Mouse (Mus musculus) forebrain, embryonic 11.5 days (tissue): ENCODE measurements around the gene Ccdc91. TPM values are rescaled to one million over a fixed set of nuclear protein-coding genes. Genes with fewer than 3 reads are reported as not detected.

Experiments
- ATAC-seq: fragments of 200-750 bp; cut with Nextera tagmentation; replicated peaks from 2 replicates; pipeline ENCODE4 v1.8.0; 2017; ENCODE audit warnings: moderate TSS enrichment; ENCODE audit not compliant: low FRiP score
- DNase-seq: peaks from one replicate; pipeline ENCODE4 v3.0.0-alpha.2; 2017; ENCODE audit warnings: low spot score
- H3K27ac ChIP-seq: fragments of 300-500 bp; sonication (generic); 2 replicates; pipeline ENCODE4 v1.5.1; 2014; ENCODE audit warnings: low read depth, low read length
- H3K27me3 ChIP-seq: fragments of 300-500 bp; sonication (generic); 2 replicates; pipeline ENCODE4 v1.6.1; 2014; ENCODE audit warnings: mild to moderate bottlenecking, low read length, mixed read lengths; ENCODE audit not compliant: control insufficient read depth, insufficient read depth
- H3K36me3 ChIP-seq: fragments of 300-500 bp; sonication (generic); 2 replicates; pipeline ENCODE4 v1.6.1; 2014; ENCODE audit warnings: mild to moderate bottlenecking, low read length, moderate library complexity, mixed read lengths; ENCODE audit not compliant: control insufficient read depth, insufficient read depth
- H3K4me1 ChIP-seq: fragments of 300-500 bp; sonication (generic); replicated peaks from 2 replicates; pipeline ENCODE4 v1.6.1; 2014; ENCODE audit warnings: low read length, mixed read lengths; ENCODE audit not compliant: control insufficient read depth, insufficient read depth
- H3K4me2 ChIP-seq: fragments of 300-500 bp; sonication (generic); 2 replicates; pipeline ENCODE4 v1.6.1; 2014; ENCODE audit warnings: low read depth, mild to moderate bottlenecking, low read length, moderate library complexity, mixed read lengths; ENCODE audit not compliant: severe bottlenecking
- H3K4me3 ChIP-seq: fragments of 300-500 bp; sonication (generic); 2 replicates; pipeline ENCODE4 v1.5.1; 2014; ENCODE audit warnings: low read depth, low read length
- H3K9ac ChIP-seq: fragments of 300-500 bp; sonication (generic); 2 replicates; pipeline ENCODE4 v1.6.1; 2014; ENCODE audit warnings: low read length
- H3K9me3 ChIP-seq: fragments of 300-500 bp; sonication (generic); 2 replicates; pipeline ENCODE4 v1.6.1; 2016; ENCODE audit warnings: low read length, mixed read lengths; ENCODE audit not compliant: control insufficient read depth
- WGBS: fragments of 180-500 bp; shearing (Covaris S2); extraction: QIAGEN DNeasy Blood & Tissue Kit; methylation state at CpG from one replicate; pipeline ENCODE4 v1.1.7; 2014; 5-methylcytosine and 5-hydroxymethylcytosine counted together
- polyA plus RNA-seq: library from polyadenylated mRNA; unstranded; fragments of >200 nt; fragmentation: Nextera tagmentation; extraction: Ambion mirVana; gene quantifications from 2 replicates; pipeline ENCODE4 v1.2.1, GENCODE M21; 2014

Gene Ccdc91
- polyA plus RNA-seq, 1 experiment from 2014 or later = 27.3 TPM

GRCm38 (mm10) chr6:147501439-147501838 lies 25.8 kb downstream of the Ccdc91 start:
- Histone ChIP-seq H3K27me3 (no peaks in the 10 kb centered on the region), H3K4me3 (no peak overlapping the region), H3K4me2 (no peak overlapping the region), H3K9ac (no peak overlapping the region), H3K36me3 (no peaks in the 10 kb centered on the region), H3K9me3 (no peaks in the 10 kb centered on the region), H3K27ac (no peak overlapping the region), H3K4me1 (no peaks in the 10 kb centered on the region)
- ATAC-seq = no peak
- DNase-seq = no peak
- WGBS = 97% methylated on average over 3 of the region's 3 CpGs

- Histone ChIP-seq H3K9ac (no peak overlapping the region), H3K27me3 (no peaks in the 10 kb centered on the region), H3K4me3 (no peak overlapping the region), H3K4me1 (no peaks in the 10 kb centered on the region), H3K36me3 (no peaks in the 10 kb centered on the region), H3K9me3 (no peaks in the 10 kb centered on the region), H3K4me2 (no peak overlapping the region), H3K27ac (no peak overlapping the region)
- no peak for DNase-seq
- no peak for ATAC-seq
- WGBS = 85% methylated on average over 9 of the region's 9 CpGs
Observed at GRCm38 (mm10) chr6:147506074-147506473, 30.4 kb downstream of the Ccdc91 start.

DNA sequence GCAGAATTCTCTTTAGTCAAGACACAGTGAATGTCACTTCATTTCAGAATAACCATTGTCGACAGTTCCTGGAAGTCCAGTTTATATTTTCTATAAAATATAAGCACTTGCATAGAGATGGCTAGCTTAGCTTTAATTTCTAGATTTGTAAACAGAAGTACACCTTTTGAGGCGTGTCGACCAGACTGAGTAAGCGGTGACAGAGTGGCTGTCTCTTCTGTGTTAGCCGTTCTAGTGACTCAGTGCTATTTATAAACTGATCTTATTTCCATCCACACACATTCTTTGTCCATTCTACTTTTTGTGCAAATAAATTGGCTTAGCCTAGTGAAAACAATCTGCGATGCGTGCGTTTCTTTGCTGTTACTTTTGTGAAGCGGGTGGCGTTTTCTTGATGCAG lies 30.9 kb downstream of the Ccdc91 start:
- WGBS = 90% methylated on average over 10 of the region's 10 CpGs
- H3K9me3 ChIP-seq = no peaks in the 10 kb centered on the region
- H3K4me2 ChIP-seq = no peak overlapping the region
- no peaks in the 10 kb centered on the region for H3K4me1 ChIP-seq
- no peaks in the 10 kb centered on the region for H3K27me3 ChIP-seq
- no peak for ATAC-seq
- H3K27ac ChIP-seq = no peak overlapping the region
- H3K36me3 ChIP-seq = no peaks in the 10 kb centered on the region
- no peak overlapping the region for H3K4me3 ChIP-seq
- no peak overlapping the region for H3K9ac ChIP-seq
- no peak for DNase-seq

DNA sequence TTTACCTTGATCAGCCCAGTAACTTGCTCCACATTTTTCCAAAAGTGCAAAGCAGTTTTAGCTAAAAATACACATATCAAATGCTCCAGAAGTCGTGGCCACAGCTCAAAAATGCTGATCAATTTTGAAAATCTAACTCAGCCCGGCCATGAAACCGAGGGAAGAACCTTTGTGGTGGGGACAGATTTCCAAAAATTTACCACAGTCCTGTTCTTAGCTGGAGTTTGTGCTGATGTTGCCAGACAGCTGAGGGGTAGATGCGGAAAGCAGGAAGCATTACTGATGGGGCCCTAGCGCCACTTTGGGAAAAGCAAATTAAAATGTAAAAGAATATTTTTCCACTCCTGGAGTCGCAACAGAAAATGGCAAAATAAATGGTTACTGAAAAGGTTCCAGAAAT lies 31.6 kb downstream of the Ccdc91 start:
- Histone ChIP-seq H3K36me3 (no peaks in the 10 kb centered on the region), H3K9me3 (no peaks in the 10 kb centered on the region), H3K9ac (no peak overlapping the region), H3K27ac (no peak overlapping the region), H3K27me3 (no peaks in the 10 kb centered on the region), H3K4me3 (no peak overlapping the region), H3K4me2 (no peak overlapping the region), H3K4me1 (no peaks in the 10 kb centered on the region)
- WGBS = 89% methylated on average over 6 of the region's 6 CpGs
- DNase-seq (no peak), ATAC-seq (no peak)

DNA sequence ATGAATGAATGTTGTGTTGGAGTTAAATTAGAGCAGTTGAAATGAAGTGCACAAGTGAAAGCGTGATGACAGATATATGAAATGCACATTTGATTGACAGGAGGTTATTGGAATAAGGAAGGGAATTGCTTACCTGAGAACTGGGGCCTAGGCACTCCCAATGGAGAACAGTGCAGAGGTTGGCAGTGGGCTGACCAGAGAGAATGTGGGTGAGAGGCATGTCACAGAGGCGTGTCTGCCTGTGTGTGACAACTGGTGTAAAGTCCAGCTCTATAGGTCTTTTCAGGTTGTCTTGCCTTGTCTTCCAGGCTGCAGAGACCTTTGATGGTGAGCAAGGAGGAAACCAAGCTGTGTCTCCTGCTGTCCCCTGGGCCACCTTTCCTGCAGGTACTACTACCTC lies 34.9 kb downstream of the Ccdc91 start:
- no peaks in the 10 kb centered on the region for H3K27me3 ChIP-seq
- no peaks in the 10 kb centered on the region for H3K36me3 ChIP-seq
- no peaks in the 10 kb centered on the region for H3K4me1 ChIP-seq
- H3K4me3 ChIP-seq = no peak overlapping the region
- ATAC-seq (no peak), DNase-seq (no peak)
- H3K9ac ChIP-seq = no peak overlapping the region
- no peaks in the 10 kb centered on the region; the same call in 1 of the 2 replicates for H3K9me3 ChIP-seq
- no peak overlapping the region for H3K4me2 ChIP-seq
- H3K27ac ChIP-seq = no peak overlapping the region
- 89% methylated on average over 2 of the region's 2 CpGs for WGBS

DNA sequence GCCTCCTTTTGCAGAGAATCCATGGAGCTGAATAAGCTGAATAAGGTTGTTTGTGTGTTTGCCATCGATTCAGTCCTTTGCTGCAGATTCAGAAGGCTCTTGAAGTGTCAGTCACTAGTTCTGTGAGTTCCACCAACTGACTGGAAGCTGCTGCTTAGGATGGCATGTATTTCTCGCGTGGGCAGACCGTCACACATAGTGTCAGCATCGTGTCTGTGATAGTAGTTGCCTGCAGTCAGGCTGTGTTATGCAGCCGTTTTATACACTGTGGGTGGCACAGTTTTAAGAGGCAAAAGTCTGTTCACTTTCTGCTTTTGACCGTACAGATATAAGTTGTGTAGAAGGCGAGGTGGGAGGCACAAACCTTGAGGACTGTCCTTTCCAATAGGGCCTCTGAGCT lies 42.3 kb downstream of the Ccdc91 start:
- no peaks in the 10 kb centered on the region for H3K27me3 ChIP-seq
- H3K4me3 ChIP-seq = no peak overlapping the region
- H3K9ac ChIP-seq = no peak overlapping the region
- no peak overlapping the region for H3K4me2 ChIP-seq
- 82% methylated on average over 8 of the region's 8 CpGs for WGBS
- DNase-seq (no peak), ATAC-seq (no peak)
- no peak overlapping the region for H3K27ac ChIP-seq
- H3K4me1 ChIP-seq = no peaks in the 10 kb centered on the region
- H3K36me3 ChIP-seq = no peaks in the 10 kb centered on the region
- no peaks in the 10 kb centered on the region; the same call in 1 of the 2 replicates for H3K9me3 ChIP-seq

DNA sequence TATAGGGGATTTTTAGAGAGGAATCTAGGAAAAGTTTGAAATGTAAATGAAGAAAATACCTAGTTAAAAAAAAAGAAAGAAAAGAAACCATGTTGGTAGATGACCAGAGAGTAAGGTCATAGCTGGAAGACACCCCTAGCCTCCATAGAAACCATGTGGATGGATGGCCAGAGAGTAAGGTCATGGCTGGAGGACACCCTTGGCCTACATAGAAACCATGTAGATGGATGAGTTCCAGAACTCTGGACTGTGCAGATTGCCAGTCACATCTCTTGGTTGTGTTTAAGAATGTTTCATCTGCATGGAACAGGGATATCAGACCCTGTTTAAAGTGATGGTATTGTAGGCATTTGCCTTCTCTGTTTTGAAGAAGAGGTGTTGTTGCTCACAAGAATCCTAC lies 49.6 kb downstream of the Ccdc91 start:
- Histone ChIP-seq H3K4me1 (no peaks in the 10 kb centered on the region), H3K4me3 (no peak overlapping the region), H3K27ac (no peak overlapping the region), H3K4me2 (no peak overlapping the region), H3K9me3 (no peaks in the 10 kb centered on the region), H3K36me3 (no peaks in the 10 kb centered on the region), H3K9ac (no peak overlapping the region), H3K27me3 (no peaks in the 10 kb centered on the region)
- no peak for ATAC-seq
- DNase-seq = no peak

- Histone ChIP-seq H3K27me3 (no peaks in the 10 kb centered on the region), H3K4me3 (no peak overlapping the region), H3K27ac (no peak overlapping the region), H3K9me3 (no peaks in the 10 kb centered on the region), H3K9ac (no peak overlapping the region), H3K36me3 (no peaks in the 10 kb centered on the region), H3K4me2 (no peak overlapping the region), H3K4me1 (no peaks in the 10 kb centered on the region)
- DNase-seq (no peak), ATAC-seq (no peak)
- 91% methylated on average over 5 of the region's 5 CpGs for WGBS
Observed at GRCm38 (mm10) chr6:147534971-147535370, 59.3 kb downstream of the Ccdc91 start.

DNA sequence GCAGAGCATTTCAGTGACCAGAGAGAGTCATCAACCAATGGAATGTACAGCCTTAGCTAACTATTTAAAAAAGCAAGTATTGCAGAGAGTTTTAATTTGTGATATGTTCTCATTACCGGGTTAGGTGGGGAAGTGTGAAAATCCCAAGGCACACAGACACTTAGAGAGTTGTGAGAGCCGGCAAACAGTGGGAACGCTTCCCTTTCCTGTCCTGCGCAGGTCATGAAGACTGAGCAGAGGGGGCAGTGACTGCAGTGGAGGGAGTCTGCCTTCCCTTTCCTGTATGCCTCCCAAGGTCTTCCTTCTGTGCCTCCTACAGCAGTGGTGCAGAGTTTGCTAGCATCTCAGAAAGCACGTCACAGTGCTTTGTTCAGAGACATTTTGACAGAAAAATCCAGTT lies 62.6 kb downstream of the Ccdc91 start:
- Histone ChIP-seq H3K36me3 (no peaks in the 10 kb centered on the region), H3K27ac (no peak overlapping the region), H3K9ac (no peak overlapping the region), H3K4me3 (no peak overlapping the region), H3K4me1 (no peaks in the 10 kb centered on the region), H3K4me2 (no peak overlapping the region), H3K27me3 (no peaks in the 10 kb centered on the region), H3K9me3 (no peaks in the 10 kb centered on the region)
- 81% methylated on average over 5 of the region's 5 CpGs for WGBS
- DNase-seq = no peak
- no peak for ATAC-seq
